Mouse (Mus musculus) megakaryocyte, embryonic 14.5 days (primary cell): ENCODE measurements around the gene Clpp. TPM values are rescaled to one million over a fixed set of nuclear protein-coding genes. Genes with fewer than 3 reads are reported as not detected.

Experiments
- H3K27me3 ChIP-seq: replicated peaks from 2 replicates; pipeline ENCODE3; 2012; ENCODE audit warnings: inconsistent platforms
- H3K36me3 ChIP-seq: replicated peaks from 2 replicates; pipeline ENCODE3; 2012; ENCODE audit warnings: low read length, inconsistent platforms, mixed read lengths
- H3K4me1 ChIP-seq: 2 replicates; pipeline ENCODE4 v1.6.1; 2012; ENCODE audit warnings: inconsistent platforms
- H3K4me3 ChIP-seq: replicated peaks from 2 replicates; pipeline ENCODE3; 2012; ENCODE audit warnings: moderate library complexity, mild to moderate bottlenecking, inconsistent platforms
- H3K9me3 ChIP-seq: 2 replicates; pipeline ENCODE4 v1.6.1; 2012; ENCODE audit warnings: inconsistent platforms
- FLI1 ChIP-seq: IDR thresholded peaks from 2 replicates; pipeline ENCODE4 v1.6.1; 2012; ENCODE audit warnings: low read length, inconsistent platforms, mixed read lengths
- GATA1 ChIP-seq: IDR thresholded peaks from 3 replicates; pipeline ENCODE4 v1.6.1; 2012; ENCODE audit warnings: mixed read lengths, low read length, inconsistent platforms, borderline replicate concordance
- polyA plus RNA-seq: library from polyadenylated mRNA; stranded (reverse); fragments of >175 nt; gene quantifications from 2 replicates; pipeline ENCODE4 v1.2.3, GENCODE M21; 2012; ENCODE audit warnings: low replicate concordance; ENCODE audit not compliant: insufficient read depth

The Clpp gene
- polyA plus RNA-seq, 1 experiment: 177 TPM

DNA sequence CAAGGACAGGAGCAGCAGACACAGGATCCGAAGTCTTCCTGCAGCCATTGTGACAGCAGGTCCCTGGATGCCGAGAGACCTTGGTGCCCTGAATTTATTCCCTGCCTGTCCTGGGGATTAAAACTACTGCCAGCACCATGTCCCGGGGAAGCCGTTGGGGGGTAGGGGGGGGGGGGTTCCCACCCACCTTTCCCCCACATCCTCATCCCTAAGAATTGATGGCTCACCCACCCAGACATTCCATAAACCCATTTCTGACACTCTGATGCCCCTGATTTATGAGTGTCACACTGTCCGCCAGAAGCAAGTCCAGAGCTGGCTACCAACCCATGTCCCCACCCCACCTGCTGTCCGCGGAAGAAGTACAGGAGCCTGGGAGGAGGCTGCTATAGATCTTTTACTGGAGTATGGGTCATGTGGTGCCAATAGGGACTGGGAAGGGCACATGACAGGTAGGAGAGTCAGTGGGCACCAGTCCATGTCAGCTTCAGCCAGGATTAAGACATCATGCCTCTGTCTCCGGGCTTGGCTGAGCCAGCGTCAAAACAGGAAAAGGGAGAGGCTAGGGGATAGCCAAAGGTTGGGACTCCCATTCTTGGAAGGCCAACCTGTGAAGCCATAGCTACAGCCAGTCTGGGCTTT is 10.0 kb downstream of the Clpp start, which contains the start of gene Pspn:
Pspn (minus strand) TSS at position 51 of the 642 bp plus-strand sequence.
- H3K27me3 ChIP-seq: no peaks in the 10 kb centered on the region
- H3K36me3 ChIP-seq: peaks cover 76% of the 10 kb centered on the region
- no peak within 1 kb of the TSS for H3K4me3 ChIP-seq
- no peaks in the 10 kb centered on the region for H3K9me3 ChIP-seq
- TF ChIP-seq FLI1 (no peak), GATA1 (no peak)
- peaks cover 37% of the 10 kb centered on the region for H3K4me1 ChIP-seq

DNA sequence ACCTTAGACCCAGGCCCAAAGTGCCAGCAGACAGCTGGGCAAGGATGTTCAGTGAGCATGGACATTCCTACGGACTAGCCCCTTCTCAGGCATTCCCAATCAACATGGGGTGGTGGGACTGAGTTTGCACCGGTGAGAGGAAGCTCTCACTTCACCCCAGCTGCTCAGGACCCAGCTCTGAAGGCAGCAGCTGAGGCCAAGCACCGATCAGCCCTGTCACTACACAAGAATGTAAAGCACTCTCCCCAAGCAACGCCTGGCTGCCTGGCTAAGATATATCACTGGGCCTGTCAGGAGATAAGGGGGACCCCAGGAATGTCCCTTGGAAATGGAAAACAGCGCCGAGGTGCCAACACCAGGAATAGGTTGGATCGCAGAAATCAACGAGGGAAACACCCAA is 11.1 kb downstream of the Clpp start:
- no peak for TF ChIP-seq FLI1
- TF ChIP-seq GATA1: no peak
- H3K4me1 ChIP-seq: peaks cover 41% of the 10 kb centered on the region
- H3K36me3 ChIP-seq: peaks cover 76% of the 10 kb centered on the region
- H3K27me3 ChIP-seq: no peaks in the 10 kb centered on the region
- H3K4me3 ChIP-seq: no peak overlapping the region
- H3K9me3 ChIP-seq: no peaks in the 10 kb centered on the region

- Histone ChIP-seq H3K4me3 (no peak overlapping the region), H3K27me3 (no peaks in the 10 kb centered on the region), H3K4me1 (peaks cover 31% of the 10 kb centered on the region), H3K36me3 (peaks cover 92% of the 10 kb centered on the region), H3K9me3 (no peaks in the 10 kb centered on the region)
- TF ChIP-seq GATA1 (no peak), FLI1 (no peak)
Measured at GRCm38 (mm10) chr17:57003994-57004393, 13.9 kb downstream of the Clpp start.

DNA sequence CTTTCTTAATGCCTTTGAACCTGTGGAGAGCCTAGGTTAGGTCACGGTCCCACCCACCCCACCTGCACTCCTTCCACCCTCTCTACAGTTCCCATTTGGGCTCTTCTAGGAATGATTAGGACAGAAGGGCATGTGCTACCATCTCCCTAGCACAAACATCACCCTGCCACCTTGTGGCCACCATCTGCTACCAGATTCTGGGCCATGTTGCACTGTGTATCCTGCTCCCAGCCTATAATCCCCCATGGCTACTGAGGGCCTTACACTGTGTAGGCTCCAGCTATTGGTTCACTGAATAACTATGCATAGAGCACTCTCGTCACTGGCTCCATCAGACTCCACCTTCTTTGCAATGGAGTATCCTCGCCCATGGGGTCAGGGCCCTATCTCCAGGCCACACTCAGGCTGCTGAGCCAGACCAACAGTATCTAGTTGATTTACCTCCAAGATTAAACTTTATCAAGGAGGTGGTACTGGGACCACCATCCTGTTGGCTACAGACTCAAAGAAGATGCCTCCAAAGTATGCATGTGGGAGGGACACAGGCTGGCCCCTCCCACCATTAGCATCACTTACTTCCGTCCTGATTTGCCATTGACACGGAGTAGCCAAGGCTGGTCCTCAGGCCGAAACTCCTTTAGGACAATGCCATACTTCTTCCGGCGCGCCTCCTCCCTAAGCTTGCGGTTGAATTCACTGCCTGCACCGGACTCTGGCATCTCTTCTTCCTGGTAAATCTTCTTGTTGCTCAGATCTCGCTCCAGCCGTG is 17.2 kb downstream of the Clpp start:
- H3K4me1 ChIP-seq: peaks cover 57% of the 10 kb centered on the region
- H3K27me3 ChIP-seq: no peaks in the 10 kb centered on the region
- H3K9me3 ChIP-seq: no peaks in the 10 kb centered on the region
- no peak overlapping the region for H3K4me3 ChIP-seq
- TF ChIP-seq GATA1 (no peak), FLI1 (no peak)
- H3K36me3 ChIP-seq: peaks cover 72% of the 10 kb centered on the region

- Histone ChIP-seq H3K36me3 (peaks cover 36% of the 10 kb centered on the region), H3K4me3 (peak overlapping the region; percentile 93), H3K27me3 (no peaks in the 10 kb centered on the region), H3K4me1 (peaks cover 52% of the 10 kb centered on the region), H3K9me3 (no peaks in the 10 kb centered on the region)
- TF ChIP-seq FLI1 (no peak), GATA1 (no peak)
Measured at GRCm38 (mm10) chr17:57010911-57011235, 20.8 kb downstream of the Clpp start.

GRCm38 (mm10) chr17:57011236-57012141 is 21.4 kb downstream of the Clpp start, which contains the start of the genes Gtf2f1 and Gm17949:
TSS of gene Gtf2f1 (minus strand) at chr17:57011288.
TSS of gene Gm17949 (plus strand) at chr17:57011469.
- Histone ChIP-seq H3K4me3 (peak within 1 kb of the TSS; percentile 93), H3K27me3 (no peaks in the 10 kb centered on the region), H3K36me3 (peaks cover 30% of the 10 kb centered on the region), H3K4me1 (peaks cover 58% of the 10 kb centered on the region), H3K9me3 (no peaks in the 10 kb centered on the region)
- TF ChIP-seq GATA1 (no peak), FLI1 (peak; percentile 21; the same call in 1 of the 2 replicates)

DNA sequence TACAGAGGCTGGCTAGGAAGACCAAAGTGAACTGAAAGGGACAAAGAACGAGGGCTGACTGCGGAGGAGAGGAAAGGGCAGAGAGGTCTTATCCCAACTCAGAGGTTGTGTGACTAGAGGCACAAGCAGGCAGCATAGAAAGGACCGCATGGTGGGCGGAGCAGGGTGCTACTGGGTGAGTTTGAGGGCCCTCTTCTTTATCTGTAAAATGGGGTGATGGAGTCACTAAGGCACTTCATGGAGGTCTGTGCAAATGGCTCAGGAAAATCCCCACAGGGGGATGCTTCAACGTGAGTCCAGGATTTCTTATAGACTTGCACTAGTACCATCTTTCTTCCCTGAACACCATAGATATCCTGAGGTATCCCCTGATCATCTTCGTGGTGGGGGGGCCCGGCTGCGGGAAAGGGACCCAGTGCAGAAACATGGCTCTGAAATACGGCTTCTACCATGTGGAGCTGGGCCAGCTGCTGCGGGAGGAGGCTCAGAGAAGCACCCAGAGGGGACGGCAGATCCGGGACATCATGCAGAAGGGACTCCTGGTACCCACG is 22.2 kb downstream of the Clpp start:
- Histone ChIP-seq H3K9me3 (no peaks in the 10 kb centered on the region), H3K4me3 (peak overlapping the region; percentile 93), H3K36me3 (peaks cover 22% of the 10 kb centered on the region), H3K4me1 (peaks cover 55% of the 10 kb centered on the region), H3K27me3 (no peaks in the 10 kb centered on the region)
- no peak for TF ChIP-seq GATA1
- no peak for TF ChIP-seq FLI1

GRCm38 (mm10) chr17:57019693-57020092 is 29.6 kb downstream of the Clpp start:
- Histone ChIP-seq H3K27me3 (no peaks in the 10 kb centered on the region), H3K9me3 (no peaks in the 10 kb centered on the region), H3K36me3 (peaks cover 52% of the 10 kb centered on the region), H3K4me1 (peaks cover 42% of the 10 kb centered on the region), H3K4me3 (no peak overlapping the region)
- TF ChIP-seq GATA1: no peak
- no peak for TF ChIP-seq FLI1

DNA sequence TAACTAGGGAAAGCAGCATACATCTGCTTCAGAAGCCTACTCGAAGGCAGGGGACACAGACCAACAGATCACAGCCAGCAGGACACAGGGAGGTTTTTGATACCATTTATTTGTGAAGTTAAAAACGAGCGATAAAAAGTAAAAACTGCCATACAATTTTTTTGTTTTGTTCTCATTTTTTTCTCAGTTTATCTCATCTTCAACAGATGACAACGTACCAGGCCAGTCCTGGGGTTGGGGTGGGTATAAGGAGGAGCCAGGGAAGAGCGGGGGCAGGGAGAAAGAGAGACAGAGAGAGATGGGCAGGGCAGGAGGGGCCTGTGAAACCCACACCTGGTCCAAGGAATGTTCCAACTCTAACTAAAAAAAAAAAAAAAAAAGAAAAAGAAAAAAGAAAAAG is 30.9 kb downstream of the Clpp start:
- H3K27me3 ChIP-seq: no peaks in the 10 kb centered on the region
- no peaks in the 10 kb centered on the region for H3K9me3 ChIP-seq
- H3K36me3 ChIP-seq: peaks cover 65% of the 10 kb centered on the region
- TF ChIP-seq GATA1: no peak
- TF ChIP-seq FLI1: no peak
- H3K4me3 ChIP-seq: no peak overlapping the region
- peaks cover 50% of the 10 kb centered on the region for H3K4me1 ChIP-seq
